Mouse (Mus musculus) lung, postnatal 0 days (tissue): Measurements from ENCODE around the gene Syngap1. TPM values are rescaled to one million over a fixed set of nuclear protein-coding genes. Genes with fewer than 3 reads are reported as not detected.

Experiments
- ATAC-seq: fragments of 200-750 bp; cut with Nextera tagmentation; 2 replicates; pipeline ENCODE4 v1.8.0; 2017; ENCODE audit warnings: moderate library complexity
- DNase-seq: peaks from one replicate; pipeline ENCODE4 v3.0.0-alpha.2; 2016; ENCODE audit warnings: low spot score
- H3K27ac ChIP-seq: fragments of 300-500 bp; sonication (generic); 2 replicates; pipeline ENCODE4 v1.5.1; 2014; ENCODE audit warnings: antibody characterized with exemption, mild to moderate bottlenecking, low read length, mixed read lengths
- H3K27me3 ChIP-seq: fragments of 300-500 bp; sonication (generic); replicated peaks from 2 replicates; pipeline ENCODE4 v1.6.1; 2014; ENCODE audit warnings: low read length, mixed read lengths; ENCODE audit not compliant: insufficient read depth
- H3K36me3 ChIP-seq: fragments of 300-500 bp; sonication (generic); 2 replicates; pipeline ENCODE4 v1.6.1; 2014; ENCODE audit warnings: low read length, mixed read lengths; ENCODE audit not compliant: insufficient read depth
- H3K4me1 ChIP-seq: fragments of 300-500 bp; sonication (generic); 2 replicates; pipeline ENCODE4 v1.6.1; 2014; ENCODE audit warnings: antibody characterized with exemption, low read depth, low read length, mixed read lengths; ENCODE audit not compliant: insufficient read depth
- H3K4me2 ChIP-seq: fragments of 300-500 bp; sonication (generic); replicated peaks from 2 replicates; pipeline ENCODE4 v1.6.1; 2014; ENCODE audit warnings: low read depth, mild to moderate bottlenecking, low read length, moderate library complexity, mixed read lengths
- H3K4me3 ChIP-seq: fragments of 300-500 bp; sonication (generic); 2 replicates; pipeline ENCODE4 v1.5.1; 2014; ENCODE audit warnings: low read depth, low read length
- H3K9ac ChIP-seq: fragments of 300-500 bp; sonication (generic); replicated peaks from 2 replicates; pipeline ENCODE4 v1.6.1; 2014; ENCODE audit warnings: low read depth, mild to moderate bottlenecking
- H3K9me3 ChIP-seq: fragments of 300-500 bp; sonication (generic); 2 replicates; pipeline ENCODE4 v1.6.1; 2016; ENCODE audit warnings: low read length, mixed read lengths
- CTCF ChIP-seq: IDR thresholded peaks from 2 replicates; pipeline ENCODE4 v1.5.1; 2016; ENCODE audit warnings: antibody characterized with exemption, mild to moderate bottlenecking
- EP300 ChIP-seq: IDR thresholded peaks from 2 replicates; pipeline ENCODE4 v1.6.1; 2016; ENCODE audit warnings: antibody characterized with exemption, mild to moderate bottlenecking, control low read depth
- WGBS: fragments of 180-500 bp; shearing (Covaris S2); extraction: QIAGEN DNeasy Blood & Tissue Kit; methylation state at CpG from one replicate; pipeline ENCODE4 v1.1.7; 2014; 5-methylcytosine and 5-hydroxymethylcytosine counted together
- polyA plus RNA-seq: library from polyadenylated mRNA; unstranded; fragments of >200 nt; fragmentation: Nextera tagmentation; extraction: Ambion mirVana; gene quantifications from 2 replicates; pipeline ENCODE4 v1.2.1, GENCODE M21; 2015

Gene Syngap1
- polyA plus RNA-seq, 1 experiment from 2014 or later, result 1.0 TPM

- H3K36me3 ChIP-seq, result no peaks in the 10 kb centered on the region
- no peak overlapping the region for H3K4me2 ChIP-seq
- no peak overlapping the region for H3K4me3 ChIP-seq
- H3K27me3 ChIP-seq, result no peaks in the 10 kb centered on the region
- TF ChIP-seq EP300 (no peak), CTCF (no peak)
- H3K27ac ChIP-seq, result peak overlapping the region; percentile 82
- H3K9me3 ChIP-seq, result no peaks in the 10 kb centered on the region
- WGBS, result 51% methylated on average over 8 of the region's 8 CpGs
- DNase-seq (peak; percentile 35), ATAC-seq (peak; percentile 43; the same call in 1 of the 2 replicates)
- H3K4me1 ChIP-seq, result no peaks in the 10 kb centered on the region
- H3K9ac ChIP-seq, result no peak overlapping the region
These were observed 54.5 kb downstream of the Syngap1 start for GRCm38 (mm10) chr17:26995562-26995961.

- H3K27me3 ChIP-seq, result no peaks in the 10 kb centered on the region
- H3K9ac ChIP-seq, result no peak overlapping the region
- TF ChIP-seq CTCF (no peak), EP300 (no peak)
- DNase-seq, result no peak
- ATAC-seq, result no peak
- H3K36me3 ChIP-seq, result no peaks in the 10 kb centered on the region
- H3K4me2 ChIP-seq, result no peak overlapping the region
- H3K9me3 ChIP-seq, result no peaks in the 10 kb centered on the region
- no peak overlapping the region for H3K27ac ChIP-seq
- no peak overlapping the region for H3K4me3 ChIP-seq
- no peaks in the 10 kb centered on the region for H3K4me1 ChIP-seq
- 74% methylated on average over 4 of the region's 4 CpGs for WGBS
These were observed 56.6 kb downstream of the Syngap1 start for GRCm38 (mm10) chr17:26997661-26998060.

GRCm38 (mm10) chr17:26998283-26998682 lies 57.2 kb downstream of the Syngap1 start:
- H3K9me3 ChIP-seq, result no peaks in the 10 kb centered on the region
- TF ChIP-seq EP300 (no peak), CTCF (no peak)
- H3K36me3 ChIP-seq, result no peaks in the 10 kb centered on the region
- H3K4me1 ChIP-seq, result no peaks in the 10 kb centered on the region
- no peak overlapping the region for H3K4me2 ChIP-seq
- no peak overlapping the region for H3K9ac ChIP-seq
- DNase-seq (no peak), ATAC-seq (no peak)
- H3K27me3 ChIP-seq, result no peaks in the 10 kb centered on the region
- WGBS, result 73% methylated on average over 15 of the region's 15 CpGs
- no peak overlapping the region for H3K4me3 ChIP-seq
- H3K27ac ChIP-seq, result no peak overlapping the region

- H3K4me1 ChIP-seq, result no peaks in the 10 kb centered on the region
- DNase-seq (no peak), ATAC-seq (no peak)
- no peak overlapping the region for H3K27ac ChIP-seq
- H3K9me3 ChIP-seq, result no peaks in the 10 kb centered on the region
- H3K4me3 ChIP-seq, result no peak overlapping the region
- no peaks in the 10 kb centered on the region for H3K27me3 ChIP-seq
- no peak for TF ChIP-seq EP300
- TF ChIP-seq CTCF, result no peak
- no peaks in the 10 kb centered on the region for H3K36me3 ChIP-seq
- no peak overlapping the region for H3K4me2 ChIP-seq
- no peak overlapping the region for H3K9ac ChIP-seq
- WGBS, result 71% methylated on average over 12 of the region's 12 CpGs
These were observed 58.9 kb downstream of the Syngap1 start for GRCm38 (mm10) chr17:26999996-27000395.

- H3K4me2 ChIP-seq, result no peak overlapping the region
- WGBS, result 76% methylated on average over 7 of the region's 7 CpGs
- ATAC-seq, result no peak
These were observed 60.1 kb downstream of the Syngap1 start for GRCm38 (mm10) chr17:27001151-27001550.

GRCm38 (mm10) chr17:27001889-27002288 lies 60.8 kb downstream of the Syngap1 start:
- no peak overlapping the region for H3K27ac ChIP-seq
- WGBS, result 47% methylated on average over 6 of the region's 6 CpGs
- no peak for ATAC-seq
- no peak overlapping the region for H3K9ac ChIP-seq
- no peaks in the 10 kb centered on the region for H3K9me3 ChIP-seq
- TF ChIP-seq EP300 (no peak), CTCF (peak; percentile 74)
- no peak overlapping the region for H3K4me3 ChIP-seq
- H3K4me1 ChIP-seq, result no peaks in the 10 kb centered on the region
- H3K27me3 ChIP-seq, result no peaks in the 10 kb centered on the region
- peak; percentile 24 for DNase-seq
- no peak overlapping the region for H3K4me2 ChIP-seq
- H3K36me3 ChIP-seq, result no peaks in the 10 kb centered on the region

More at GRCm38 (mm10) chr17:27001151-27001550, 60.1 kb downstream of the Syngap1 start:
- Histone ChIP-seq H3K4me1 (no peaks in the 10 kb centered on the region), H3K9ac (no peak overlapping the region), H3K4me3 (no peak overlapping the region), H3K9me3 (no peaks in the 10 kb centered on the region), H3K27ac (no peak overlapping the region), H3K27me3 (no peaks in the 10 kb centered on the region), H3K36me3 (no peaks in the 10 kb centered on the region)
- DNase-seq, result peak; percentile 24
- TF ChIP-seq EP300 (no peak), CTCF (peak; percentile 65)

- Histone ChIP-seq H3K4me3 (no peak overlapping the region), H3K27me3 (no peaks in the 10 kb centered on the region), H3K9ac (no peak overlapping the region), H3K4me2 (no peak overlapping the region), H3K4me1 (no peaks in the 10 kb centered on the region), H3K36me3 (no peaks in the 10 kb centered on the region), H3K9me3 (no peaks in the 10 kb centered on the region), H3K27ac (no peak overlapping the region)
- 38% methylated on average over 9 of the region's 9 CpGs for WGBS
- TF ChIP-seq CTCF (peak; percentile 84), EP300 (no peak)
- ATAC-seq (no peak), DNase-seq (peak; percentile 51)
These were observed 63.4 kb downstream of the Syngap1 start for GRCm38 (mm10) chr17:27004431-27004830.
